Mouse (Mus musculus) midbrain, postnatal 0 days (tissue): ENCODE data around the gene Atf7. TPM values are rescaled to one million over a fixed set of nuclear protein-coding genes. Genes with fewer than 3 reads are reported as not detected.
A peak's percentile ranks its signal among the peaks of the same experiment; 100 is the strongest.
"Not testable (repeated sequence)": the region's sequence is repeated elsewhere in the genome, so short reads cannot be mapped to it uniquely, and the experiment has no call there.

Experiments
- ATAC-seq: fragments of 200-750 bp; cut with Nextera tagmentation; 2 replicates; pipeline ENCODE4 v1.8.0; 2017; ENCODE audit warnings: moderate number of reproducible peaks, mild to moderate bottlenecking, moderate TSS enrichment, moderate library complexity; ENCODE audit not compliant: low FRiP score
- DNase-seq: peaks from one replicate; pipeline ENCODE4 v3.0.0-alpha.2; 2015; ENCODE audit warnings: low spot score
- H3K27ac ChIP-seq: fragments of 300-500 bp; sonication (generic); 2 replicates; pipeline ENCODE4 v1.5.1; 2014; ENCODE audit warnings: low read depth, mild to moderate bottlenecking, low read length, mixed read lengths
- H3K27me3 ChIP-seq: fragments of 300-500 bp; sonication (generic); 2 replicates; pipeline ENCODE4 v1.6.1; 2014; ENCODE audit warnings: low read length, control low read depth, mixed read lengths; ENCODE audit not compliant: insufficient read depth
- H3K36me3 ChIP-seq: fragments of 300-500 bp; sonication (generic); 2 replicates; pipeline ENCODE4 v1.6.1; 2014; ENCODE audit warnings: low read length, control low read depth, mixed read lengths; ENCODE audit not compliant: insufficient read depth
- H3K4me1 ChIP-seq: fragments of 300-500 bp; sonication (generic); 2 replicates; pipeline ENCODE4 v1.6.1; 2014; ENCODE audit warnings: mild to moderate bottlenecking, control low read depth, antibody characterized with exemption, low read length, mixed read lengths; ENCODE audit not compliant: insufficient read depth
- H3K4me2 ChIP-seq: fragments of 300-500 bp; sonication (generic); 2 replicates; pipeline ENCODE4 v1.6.1; 2014; ENCODE audit warnings: low read depth, mild to moderate bottlenecking, low read length, mixed read lengths; ENCODE audit not compliant: poor library complexity, severe bottlenecking
- H3K4me3 ChIP-seq: fragments of 300-500 bp; sonication (generic); 2 replicates; pipeline ENCODE4 v1.5.1; 2014; ENCODE audit warnings: low read depth, mild to moderate bottlenecking, low read length, moderate library complexity
- H3K9ac ChIP-seq: fragments of 300-500 bp; sonication (generic); replicated peaks from 2 replicates; pipeline ENCODE4 v1.6.1; 2014; ENCODE audit warnings: mild to moderate bottlenecking, low read length, moderate library complexity, mixed read lengths; ENCODE audit not compliant: poor library complexity, severe bottlenecking
- H3K9me3 ChIP-seq: fragments of 300-500 bp; sonication (generic); 2 replicates; pipeline ENCODE4 v1.6.1; 2016; ENCODE audit warnings: low read length, control low read depth
- CTCF ChIP-seq: IDR thresholded peaks from 2 replicates; pipeline ENCODE4 v1.5.1; 2016; ENCODE audit warnings: antibody characterized with exemption, mild to moderate bottlenecking
- WGBS: fragments of 180-500 bp; shearing (Covaris S2); extraction: QIAGEN DNeasy Blood & Tissue Kit; methylation state at CpG from one replicate; pipeline ENCODE4 v1.1.7; 2014; 5-methylcytosine and 5-hydroxymethylcytosine counted together
- polyA plus RNA-seq: library from polyadenylated mRNA; unstranded; fragments of >200 nt; fragmentation: Nextera tagmentation; extraction: Ambion mirVana; gene quantifications from 2 replicates; pipeline ENCODE4 v1.2.1, GENCODE M21; 2015
- total RNA-seq: library from RNA; depleted of rRNA; stranded (reverse); fragments of >200 nt; gene quantifications from 2 replicates; pipeline ENCODE4 v1.2.3, GENCODE M21; 2014

Gene Atf7
- total and polyA plus RNA-seq, 2 experiments from 2014 or later: 10.9 to 18.6 TPM

GRCm38 (mm10) chr15:102656658-102657057, 31.4 kb upstream of the Atf7 start:
- Histone ChIP-seq H3K9ac (no peak overlapping the region), H3K4me1 (no peaks in the 10 kb centered on the region), H3K27ac (peak overlapping the region; percentile 48), H3K9me3 (no peaks in the 10 kb centered on the region), H3K36me3 (peaks cover under 1% of the 10 kb centered on the region; the same call in 1 of the 2 replicates), H3K27me3 (no peaks in the 10 kb centered on the region), H3K4me2 (no peak overlapping the region), H3K4me3 (no peak overlapping the region)
- no peak for TF ChIP-seq CTCF
- ATAC-seq: no peak
- WGBS: 15% methylated on average over 4 of the region's 4 CpGs
- peak; percentile 50 for DNase-seq

GRCm38 (mm10) chr15:102651928-102652660, 26.8 kb upstream of the Atf7 start:
- not testable (repeated sequence) for H3K27me3 ChIP-seq, H3K4me1 ChIP-seq, ATAC-seq, H3K9me3 ChIP-seq, H3K36me3 ChIP-seq, H3K27ac ChIP-seq, DNase-seq, H3K4me3 ChIP-seq, H3K9ac ChIP-seq, H3K4me2 ChIP-seq
- WGBS: 88% methylated on average over 8 of the region's 9 CpGs

DNA sequence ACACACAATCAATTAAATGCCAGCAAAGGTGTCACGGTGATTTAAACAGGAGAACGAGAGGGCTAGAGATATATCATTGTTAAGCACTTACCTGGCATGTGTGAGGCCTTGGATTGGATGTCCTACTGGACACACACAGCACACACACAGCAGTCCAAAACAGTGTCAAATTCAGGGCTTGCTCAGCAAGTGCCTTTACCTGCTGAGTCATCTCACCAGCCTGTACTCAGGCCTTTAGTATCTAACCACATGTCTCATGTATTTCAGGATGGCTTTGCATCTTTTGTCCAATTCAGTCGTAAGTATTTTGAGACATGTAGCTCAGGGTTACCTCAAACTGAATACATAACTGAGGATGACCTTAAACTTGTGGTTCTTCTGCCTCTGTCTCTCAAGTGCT, 25.8 kb upstream of the Atf7 start:
- Histone ChIP-seq H3K27me3 (no peaks in the 10 kb centered on the region), H3K27ac (no peak overlapping the region), H3K36me3 (no peaks in the 10 kb centered on the region), H3K4me2 (no peak overlapping the region), H3K9me3 (no peaks in the 10 kb centered on the region), H3K4me3 (no peak overlapping the region), H3K4me1 (no peaks in the 10 kb centered on the region), H3K9ac (no peak overlapping the region)
- 87% methylated on average over 3 of the region's 3 CpGs for WGBS
- DNase-seq: no peak
- TF ChIP-seq CTCF: no peak
- ATAC-seq: no peak

DNA sequence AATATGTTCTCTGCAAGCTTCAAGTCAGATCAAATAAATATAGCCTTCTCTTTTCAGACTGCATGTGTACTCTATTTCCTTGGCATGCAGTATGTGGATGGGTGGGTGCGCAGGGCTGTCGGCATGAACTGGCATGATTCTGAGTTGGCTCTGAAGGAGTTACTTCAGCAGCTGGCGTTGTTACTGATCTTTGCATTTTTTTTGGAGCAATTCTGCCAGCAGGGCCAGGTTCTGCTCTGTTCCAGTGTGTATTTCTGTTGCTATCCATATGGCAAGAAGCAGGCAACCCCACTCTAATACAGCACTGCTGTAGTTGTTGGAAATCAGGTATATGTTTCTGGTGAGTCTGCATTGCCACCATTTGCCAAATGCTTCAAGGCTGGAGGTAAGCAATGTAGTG, 10.6 kb upstream of the Atf7 start:
- H3K4me3 ChIP-seq: no peak overlapping the region
- TF ChIP-seq CTCF: no peak
- ATAC-seq: no peak
- 87% methylated on average over 3 of the region's 3 CpGs for WGBS
- no peaks in the 10 kb centered on the region for H3K9me3 ChIP-seq
- no peak overlapping the region for H3K9ac ChIP-seq
- H3K36me3 ChIP-seq: no peaks in the 10 kb centered on the region
- H3K4me1 ChIP-seq: no peaks in the 10 kb centered on the region
- no peak overlapping the region for H3K27ac ChIP-seq
- no peak overlapping the region for H3K4me2 ChIP-seq
- no peaks in the 10 kb centered on the region for H3K27me3 ChIP-seq
- DNase-seq: peak; percentile 28

DNA sequence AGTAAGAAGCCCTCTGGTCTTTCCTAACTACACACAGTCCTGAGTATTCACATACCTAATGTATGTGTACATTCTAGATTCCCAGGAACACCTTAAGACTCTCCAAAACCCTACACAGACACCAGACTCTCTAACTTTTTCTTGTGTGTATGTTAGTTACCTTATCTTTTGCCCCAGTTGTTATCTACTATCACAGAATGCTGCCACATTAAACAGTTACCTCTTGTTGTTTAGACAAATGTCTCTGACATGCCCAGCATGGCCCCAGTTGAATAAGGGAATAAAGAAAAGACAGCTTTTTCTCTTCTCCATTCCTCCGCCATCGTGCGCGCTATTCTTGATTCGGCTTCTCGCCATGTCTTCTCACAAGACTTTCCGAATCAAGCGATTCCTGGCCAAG, 9.4 kb upstream of the Atf7 start:
- H3K27ac ChIP-seq: no peak overlapping the region
- 92% methylated on average over 8 of the region's 8 CpGs for WGBS
- H3K4me3 ChIP-seq: no peak overlapping the region
- no peaks in the 10 kb centered on the region for H3K27me3 ChIP-seq
- no peak for TF ChIP-seq CTCF
- DNase-seq (no peak), ATAC-seq (no peak)
- no peak overlapping the region for H3K4me2 ChIP-seq
- no peaks in the 10 kb centered on the region for H3K9me3 ChIP-seq
- H3K4me1 ChIP-seq: no peaks in the 10 kb centered on the region
- no peaks in the 10 kb centered on the region for H3K36me3 ChIP-seq
- no peak overlapping the region for H3K9ac ChIP-seq

- H3K4me1 ChIP-seq: no peaks in the 10 kb centered on the region
- ATAC-seq: peak; percentile 44
Observed at GRCm38 (mm10) chr15:102625687-102626055, 407 bp upstream of the Atf7 start.

More at GRCm38 (mm10) chr15:102625687-102626055, 407 bp upstream of the Atf7 start:
- no peak for DNase-seq
- H3K9me3 ChIP-seq: no peaks in the 10 kb centered on the region
- H3K27ac ChIP-seq: peak overlapping the region; percentile 90
- H3K9ac ChIP-seq: peak overlapping the region; percentile 64
- WGBS: 2% methylated on average over 18 of the region's 18 CpGs
- H3K36me3 ChIP-seq: no peaks in the 10 kb centered on the region
- TF ChIP-seq CTCF: 0 out of 2 replicates have a peak, but pooled peaks have one; percentile 20
- peak overlapping the region; percentile 65 for H3K4me3 ChIP-seq
- peak overlapping the region; percentile 89 for H3K4me2 ChIP-seq
- H3K27me3 ChIP-seq: no peaks in the 10 kb centered on the region
